Mouse (Mus musculus) E14TG2a.4 (cell line): ENCODE results near the gene Dspp.

Experiments
- CTCF ChIP-seq: conservative IDR thresholded peaks from 2 replicates; pipeline ENCODE4 v1.5.1; 2014; ENCODE audit warnings: low read length
- NANOG ChIP-seq: IDR thresholded peaks from 2 replicates; pipeline ENCODE4 v1.6.1; 2014; ENCODE audit warnings: borderline replicate concordance, low read length, mixed read lengths
- POU5F1 ChIP-seq: IDR thresholded peaks from 2 replicates; pipeline ENCODE4 v1.6.1; 2014; ENCODE audit warnings: low read length, borderline replicate concordance

DNA sequence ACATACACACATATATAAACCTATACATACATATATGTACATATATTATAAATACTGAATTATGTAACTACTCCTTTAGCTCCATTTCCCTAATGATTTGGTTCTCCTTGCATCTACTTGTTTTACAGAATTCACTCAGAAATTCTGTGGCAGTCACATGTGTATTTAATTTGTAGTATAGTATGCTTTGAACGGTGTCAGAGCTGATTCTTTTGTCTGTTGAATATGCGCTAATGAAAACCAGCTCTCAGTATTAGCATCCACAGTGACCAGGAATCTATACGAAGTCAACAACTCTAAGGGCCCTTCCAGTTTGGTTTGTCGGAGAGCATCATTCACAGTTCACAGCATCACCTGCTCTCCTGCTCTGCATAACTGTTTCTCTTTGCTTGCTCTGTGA lies 7.0 kb upstream of the Dspp start:
- TF ChIP-seq CTCF (no peak), NANOG (no peak), POU5F1 (no peak)
